Mouse (Mus musculus) C2C12 (cell line): Measurements from ENCODE around the gene Slc38a6. TPM values are rescaled to one million over a fixed set of nuclear protein-coding genes. Genes with fewer than 3 reads are reported as not detected.
A peak's percentile ranks its signal among the peaks of the same experiment; 100 is the strongest.

ENCODE experiments used
- H3K27me3 ChIP-seq: one replicate; pipeline ENCODE4 v1.6.1; 2011; ENCODE audit not compliant: control insufficient read depth, insufficient read depth, insufficient read length
- H3K36me3 ChIP-seq: one replicate; pipeline ENCODE4 v1.6.1; 2011; ENCODE audit not compliant: control insufficient read depth, insufficient read depth
- H3K4me3 ChIP-seq: one replicate; pipeline ENCODE4 v1.5.1; 2011; ENCODE audit warnings: mild to moderate bottlenecking, control low read depth; ENCODE audit not compliant: poor library complexity, insufficient read depth, severe bottlenecking
- H3K79me2 ChIP-seq: one replicate; pipeline ENCODE4 v1.6.1; 2011; ENCODE audit not compliant: control insufficient read depth, insufficient read depth
- H3K79me3 ChIP-seq: one replicate; pipeline ENCODE4 v1.6.1; 2011; ENCODE audit warnings: low read depth, control low read depth
- H3ac ChIP-seq: one replicate; pipeline ENCODE3; 2011; ENCODE audit warnings: low read depth; ENCODE audit not compliant: control insufficient read depth, insufficient read length
- CEBPB ChIP-seq: IDR thresholded peaks from one replicate; pipeline ENCODE4 v1.6.1; 2011; ENCODE audit warnings: low read depth, mild to moderate bottlenecking, control low read depth, moderate library complexity
- CTCF ChIP-seq: IDR thresholded peaks from one replicate; pipeline ENCODE4 v1.5.1; 2011; ENCODE audit not compliant: control insufficient read depth, insufficient read depth, insufficient read length
- FOSL1 ChIP-seq: IDR thresholded peaks from one replicate; pipeline ENCODE4 v1.8.0; 2011; ENCODE audit warnings: mild to moderate bottlenecking, low read length; ENCODE audit not compliant: poor library complexity, insufficient read depth, severe bottlenecking
- MAX ChIP-seq: IDR thresholded peaks from one replicate; pipeline ENCODE4 v1.6.1; 2011; ENCODE audit warnings: mild to moderate bottlenecking, control low read depth
- MYOD1 ChIP-seq: IDR thresholded peaks from one replicate; pipeline ENCODE4 v1.6.1; 2011; ENCODE audit warnings: low read depth; ENCODE audit not compliant: control insufficient read depth, insufficient read length
- MYOG ChIP-seq: IDR thresholded peaks from one replicate; pipeline ENCODE4 v1.6.1; 2011; ENCODE audit not compliant: control insufficient read depth, insufficient read length; ENCODE audit errors: extremely low read depth
- USF1 ChIP-seq: IDR thresholded peaks from one replicate; pipeline ENCODE4 v1.6.1; 2011; ENCODE audit warnings: low read depth, mild to moderate bottlenecking, control low read depth, moderate library complexity
- polyA plus RNA-seq: library from polyadenylated mRNA; unstranded; fragments of >200 nt; fragmentation: generic; extraction: Trizol; gene quantifications from one replicate; pipeline ENCODE4 v1.2.1, GENCODE M21; 2012; ENCODE audit warnings: missing spikeins

Slc38a6 gene
- polyA plus RNA-seq, 1 experiment, result 13.1 TPM

DNA sequence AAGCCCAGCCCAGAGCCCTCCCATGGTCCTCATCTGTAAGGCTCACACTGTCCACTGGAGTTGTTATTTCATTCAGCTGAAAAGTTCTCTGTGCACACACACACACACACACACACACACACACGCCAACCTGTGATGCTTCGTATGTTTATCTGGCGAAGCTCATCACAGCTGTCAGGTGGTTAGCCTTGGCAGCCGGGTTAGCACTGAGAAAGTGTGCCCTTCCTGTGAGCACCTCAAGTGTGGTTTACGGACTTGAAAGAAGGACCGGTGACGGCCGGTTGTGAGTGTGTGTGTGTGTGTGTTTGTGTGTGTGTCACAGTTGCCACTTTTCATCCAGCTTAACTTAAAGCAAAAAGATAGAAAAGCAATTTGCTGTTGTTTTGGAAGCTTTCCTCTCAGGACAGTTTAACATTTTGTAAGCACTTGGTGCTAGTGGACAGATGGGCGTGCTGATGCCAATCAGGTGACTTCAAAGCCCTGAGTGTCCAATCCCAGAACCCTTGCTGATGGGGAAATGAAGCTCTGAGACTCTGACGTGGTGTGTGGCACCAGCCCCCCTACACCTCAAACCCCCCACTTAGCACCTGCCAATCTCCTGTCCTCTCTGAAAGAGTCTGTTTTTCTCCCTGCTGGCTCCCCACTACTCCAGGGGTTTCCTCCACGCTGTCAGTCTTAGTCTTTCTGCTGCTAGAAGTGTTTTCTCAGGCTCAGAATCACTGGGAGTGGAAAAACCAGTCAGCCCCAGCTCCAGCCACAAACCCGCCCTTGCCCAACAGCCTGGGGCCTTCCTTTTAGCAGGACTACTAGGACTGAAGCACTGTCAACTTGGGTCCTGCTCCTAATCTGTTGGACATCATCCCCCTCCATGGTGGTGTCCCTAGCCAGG, 96.0 kb downstream of the Slc38a6 start:
- Histone ChIP-seq H3K27me3 (no peaks in the 10 kb centered on the region), H3ac (peak overlapping the region; percentile 13), H3K79me3 (no peaks in the 10 kb centered on the region), H3K36me3 (no peaks in the 10 kb centered on the region), H3K4me3 (no peak overlapping the region), H3K79me2 (no peaks in the 10 kb centered on the region)
- TF ChIP-seq MYOG (no peak), CEBPB (no peak), MYOD1 (no peak), CTCF (no peak), FOSL1 (no peak), MAX (no peak), USF1 (no peak)

GRCm38 (mm10) chr12:73383179-73383510, 96.6 kb downstream of the Slc38a6 start:
- H3K4me3 ChIP-seq, result no peak overlapping the region
- no peaks in the 10 kb centered on the region for H3K27me3 ChIP-seq
- H3ac ChIP-seq, result peak overlapping the region; percentile 13
- TF ChIP-seq CTCF, result no peak
- peak; percentile 18 for TF ChIP-seq FOSL1
- no peaks in the 10 kb centered on the region for H3K79me2 ChIP-seq
- no peaks in the 10 kb centered on the region for H3K79me3 ChIP-seq
- H3K36me3 ChIP-seq, result no peaks in the 10 kb centered on the region

DNA sequence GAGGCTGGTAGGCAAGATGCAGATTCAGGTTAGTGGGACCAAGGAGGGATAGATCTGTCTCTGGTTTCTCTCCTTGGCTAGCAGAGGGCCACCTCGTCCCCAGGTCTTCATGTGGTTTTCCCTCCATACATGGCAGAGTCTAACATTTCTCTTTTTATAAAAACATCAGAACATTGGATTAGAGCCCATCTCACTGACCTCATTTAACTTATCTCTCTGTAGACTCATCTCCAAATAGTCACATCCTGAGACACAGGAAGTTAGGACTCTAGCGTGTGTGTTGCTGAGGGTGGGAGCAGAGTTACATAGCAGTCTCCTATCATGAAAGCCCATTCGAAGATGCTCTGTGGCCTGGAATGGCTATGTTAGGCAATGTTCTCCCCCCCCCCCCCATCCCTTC, 97.3 kb downstream of the Slc38a6 start:
- Histone ChIP-seq H3K27me3 (no peaks in the 10 kb centered on the region), H3ac (no peak overlapping the region), H3K79me2 (no peaks in the 10 kb centered on the region), H3K79me3 (no peaks in the 10 kb centered on the region), H3K4me3 (no peak overlapping the region), H3K36me3 (no peaks in the 10 kb centered on the region)
- no peak for TF ChIP-seq CTCF
- no peak for TF ChIP-seq FOSL1
- TF ChIP-seq MAX, result peak; percentile 43

DNA sequence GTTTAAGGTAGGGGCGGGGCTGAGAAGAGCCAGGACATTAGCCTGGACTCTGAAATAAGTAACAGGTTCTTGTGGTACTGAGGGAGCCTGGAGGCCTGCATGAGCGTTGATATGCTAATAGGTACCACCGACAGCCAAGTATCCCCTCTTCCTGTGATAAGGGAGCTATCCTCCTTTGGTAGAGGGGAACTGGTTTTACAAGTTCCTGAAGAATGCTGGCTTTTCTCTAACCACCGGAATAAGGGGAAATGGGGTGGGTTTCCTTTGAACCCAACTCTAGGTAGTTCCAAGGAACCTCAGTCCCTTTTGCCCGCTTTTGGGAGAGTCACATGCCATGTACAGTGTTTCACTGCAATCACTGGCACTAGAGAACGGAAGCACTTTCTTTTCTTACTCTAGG, 98.2 kb downstream of the Slc38a6 start:
- Histone ChIP-seq H3K79me2 (no peaks in the 10 kb centered on the region), H3K27me3 (no peaks in the 10 kb centered on the region), H3K36me3 (no peaks in the 10 kb centered on the region), H3K4me3 (no peak overlapping the region), H3ac (no peak overlapping the region), H3K79me3 (no peaks in the 10 kb centered on the region)
- TF ChIP-seq MAX (no peak), CTCF (no peak), MYOG (no peak), FOSL1 (no peak), MYOD1 (no peak), USF1 (no peak), CEBPB (no peak)

DNA sequence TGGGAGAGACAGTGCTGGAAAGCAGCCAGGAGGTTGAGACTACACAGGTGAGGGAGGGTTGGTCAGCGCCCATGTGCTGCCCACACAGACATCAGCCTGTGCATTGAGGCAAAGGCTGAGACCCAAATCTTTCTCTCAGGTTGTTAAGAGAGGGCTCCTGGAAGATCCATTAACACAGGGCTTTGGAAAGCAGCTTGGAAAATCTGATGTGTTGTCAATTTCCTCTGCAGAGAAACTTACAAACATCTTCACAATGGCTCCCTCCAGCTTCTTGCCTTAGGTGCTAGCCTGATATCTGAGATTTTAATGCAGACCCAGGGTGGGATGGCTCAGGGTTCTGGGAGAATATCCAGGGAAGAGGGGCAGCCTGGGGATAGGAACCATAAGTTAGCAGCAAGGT, 105.9 kb downstream of the Slc38a6 start:
- no peaks in the 10 kb centered on the region for H3K79me3 ChIP-seq

GRCm38 (mm10) chr12:73393018-73393417, 106.4 kb downstream of the Slc38a6 start:
- Histone ChIP-seq H3K27me3 (no peaks in the 10 kb centered on the region), H3K36me3 (no peaks in the 10 kb centered on the region), H3ac (no peak overlapping the region), H3K4me3 (no peak overlapping the region), H3K79me2 (no peaks in the 10 kb centered on the region), H3K79me3 (no peaks in the 10 kb centered on the region)
- TF ChIP-seq CEBPB (no peak), FOSL1 (no peak), USF1 (no peak), MYOG (no peak), CTCF (no peak), MAX (no peak), MYOD1 (no peak)

More for the DNA sequence above, 105.9 kb downstream of the Slc38a6 start:
- H3K4me3 ChIP-seq, result no peak overlapping the region
- H3K27me3 ChIP-seq, result no peaks in the 10 kb centered on the region
- no peaks in the 10 kb centered on the region for H3K36me3 ChIP-seq
- TF ChIP-seq MAX, result no peak
- TF ChIP-seq CTCF, result no peak
- TF ChIP-seq MYOD1, result no peak
- no peak for TF ChIP-seq FOSL1
- no peak for TF ChIP-seq CEBPB
- TF ChIP-seq MYOG, result no peak
- no peak for TF ChIP-seq USF1
- H3ac ChIP-seq, result no peak overlapping the region
- no peaks in the 10 kb centered on the region for H3K79me2 ChIP-seq
